12 mouse cellular contexts compared by ENCODE assay signal in the genomic region with DNA sequence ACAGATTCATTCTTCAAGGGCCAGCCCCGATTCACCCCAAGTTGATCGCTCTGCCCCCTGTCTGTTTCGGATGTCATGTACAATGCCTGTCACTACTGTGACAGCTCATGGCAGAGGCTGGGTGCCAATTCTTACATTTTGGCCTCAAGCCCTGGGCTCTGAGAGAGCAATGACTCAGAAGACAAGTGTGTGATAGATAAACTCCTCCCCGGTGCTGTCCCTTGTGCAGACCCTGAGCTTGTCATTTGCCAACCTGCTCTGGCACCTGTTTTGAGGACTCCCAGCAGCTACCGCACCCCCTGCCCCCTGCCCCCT.
DNase-seq lines count a peak whose midpoint lies in the region; ATAC-seq lines count a peak whose summit lies in the region.
"Had no signal": no experiment of that assay in that cellular context is flagged by ENCODE, and none has a peak within 500 bp of the region (broad histone marks: within the 10 kb centered on the region; RNA-seq: fewer than 3 reads in every experiment).

No protein-coding gene starts in this region.

- no peak overlapping the region for H3K4me2 ChIP-seq in kidney, embryonic 15.5 days
- H3K4me2 ChIP-seq: lung, embryonic 15.5 days had no signal

- DNase-seq in frontal cortex, postnatal 36 days (ENCODE audit: low spot score in 2 of 2) = peak; percentile 28 to 35
- DNase-seq in 3134 (ENCODE audit: extremely low read depth, insufficient read length, low spot score) = peak; percentile 60
- DNase-seq in adrenal gland, postnatal 10 days = peak; percentile 75
- peak; percentile 56 to 76 for DNase-seq in cerebellum, postnatal 25 days
- DNase-seq in spleen, postnatal 10 days (ENCODE audit: low spot score in 2 of 2) = no peak
- DNase-seq in heart, postnatal 36 days = no peak
- DNase-seq: heart, postnatal 14 days; midbrain, embryonic 14.5 days; thymus, postnatal 4 days had no signal

- H3K4me1 ChIP-seq in kidney, embryonic 15.5 days = peaks cover 8% of the 10 kb centered on the region
- H3K4me1 ChIP-seq: lung, embryonic 15.5 days had no signal

- no peaks in the 10 kb centered on the region for H3K36me3 ChIP-seq in kidney, embryonic 15.5 days
- H3K36me3 ChIP-seq: lung, embryonic 15.5 days had no signal

- intact Hi-C loops in heart, postnatal 36 days (cut with DNase I) = no loop called here

- ATAC-seq in frontal cortex, adult (ENCODE audit: low TSS enrichment) = no peak; the same call in 1 of the 2 replicates
- ATAC-seq in kidney, embryonic 15.5 days (replicated peaks; ENCODE audit: low FRiP score) = no peak

- H3K9me3 ChIP-seq in kidney, embryonic 15.5 days (replicated peaks) = no peaks in the 10 kb centered on the region
- H3K9me3 ChIP-seq: lung, embryonic 15.5 days had no signal

- WGBS in kidney, embryonic 15.5 days = 29% methylated on average over 5 of the region's 5 CpGs

- H3K27ac ChIP-seq in kidney, embryonic 15.5 days = no peak overlapping the region
- H3K27ac ChIP-seq: lung, embryonic 15.5 days had no signal

- H3K9ac ChIP-seq in kidney, embryonic 15.5 days = no peak overlapping the region
- H3K9ac ChIP-seq: lung, embryonic 15.5 days had no signal

- no peak overlapping the region for H3K4me3 ChIP-seq in kidney, embryonic 15.5 days (replicated peaks)
- H3K4me3 ChIP-seq: lung, embryonic 15.5 days had no signal

- no peaks in the 10 kb centered on the region for H3K27me3 ChIP-seq in kidney, embryonic 15.5 days
- H3K27me3 ChIP-seq: lung, embryonic 15.5 days had no signal

Comparison
In these comparisons a context has a peak if more than half of its experiments do, and no peak if none do; other contexts are left out.
1. DNase-seq: peak in frontal cortex, postnatal 36 days (2 of 2), 3134 (single experiment), adrenal gland, postnatal 10 days (single experiment) and cerebellum, postnatal 25 days (2 of 2); none in spleen, postnatal 10 days (0 of 2) and heart, postnatal 36 days (0 of 2).